Mouse (Mus musculus) urinary bladder, postnatal 10 days (tissue): ENCODE results near the gene Il1r2.

Experiments used
- DNase-seq: peaks from one replicate; pipeline ENCODE4 v3.0.0; 2022; ENCODE audit warnings: low spot score

Gene Il1r2

DNA sequence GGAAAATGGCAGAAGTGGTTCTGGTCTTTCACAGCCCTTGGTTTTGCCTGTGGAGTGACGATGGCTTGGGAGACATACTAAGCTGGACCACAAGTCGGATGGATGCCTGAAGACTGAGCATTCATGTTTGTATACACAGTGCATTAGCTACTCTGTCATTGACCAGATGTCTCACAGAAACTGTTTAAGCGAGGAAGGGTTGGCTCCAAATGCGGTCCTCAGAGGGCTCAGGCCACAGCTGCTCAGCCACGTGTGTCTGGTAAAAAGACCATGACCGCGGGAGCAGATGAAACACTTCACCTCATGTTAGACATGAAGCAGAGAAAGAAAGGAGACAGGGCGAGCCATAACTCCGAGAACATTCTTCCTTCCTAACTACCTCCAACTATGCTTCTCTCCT, 12.5 kb upstream of the Il1r2 start:
- no peak for DNase-seq

DNA sequence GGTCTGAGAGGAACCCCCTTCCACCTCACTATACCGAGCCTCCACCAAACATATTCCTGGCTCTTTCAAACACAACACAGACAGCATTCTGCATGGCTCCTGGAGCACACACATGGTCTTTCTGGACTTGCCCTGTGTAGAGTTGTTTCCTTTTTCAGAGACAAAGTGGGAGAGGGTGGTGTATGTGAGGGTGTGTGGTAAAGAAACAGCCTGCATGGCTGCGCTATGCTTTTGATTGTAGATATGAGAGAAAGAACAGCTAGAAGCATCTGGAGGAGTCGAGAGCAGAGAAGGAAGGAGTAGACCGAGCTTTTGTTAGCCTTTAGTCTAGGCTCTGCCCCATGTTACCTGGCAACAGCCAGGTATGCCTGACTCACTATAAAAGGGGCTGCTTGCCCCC, 10.5 kb upstream of the Il1r2 start:
- no peak for DNase-seq

DNA sequence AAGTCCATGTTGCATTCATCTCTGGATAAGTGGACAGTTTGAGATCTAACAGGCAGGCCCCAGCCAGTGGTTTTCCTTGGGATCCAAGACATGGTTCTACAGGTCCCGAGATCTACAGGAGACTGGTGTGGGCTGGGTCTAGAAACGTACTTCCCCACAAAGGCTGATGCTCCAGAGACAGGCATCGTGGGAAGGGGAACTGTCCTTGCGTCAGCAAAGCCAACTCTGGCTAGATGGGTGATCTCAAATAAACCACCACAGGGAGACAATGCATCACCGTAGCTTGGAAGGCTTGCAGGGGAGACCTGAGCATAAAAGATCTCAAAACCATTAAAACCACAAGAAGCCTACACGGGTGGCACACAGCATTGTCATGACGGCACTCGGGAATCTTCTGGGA, 9.4 kb upstream of the Il1r2 start:
- no peak for DNase-seq

DNA sequence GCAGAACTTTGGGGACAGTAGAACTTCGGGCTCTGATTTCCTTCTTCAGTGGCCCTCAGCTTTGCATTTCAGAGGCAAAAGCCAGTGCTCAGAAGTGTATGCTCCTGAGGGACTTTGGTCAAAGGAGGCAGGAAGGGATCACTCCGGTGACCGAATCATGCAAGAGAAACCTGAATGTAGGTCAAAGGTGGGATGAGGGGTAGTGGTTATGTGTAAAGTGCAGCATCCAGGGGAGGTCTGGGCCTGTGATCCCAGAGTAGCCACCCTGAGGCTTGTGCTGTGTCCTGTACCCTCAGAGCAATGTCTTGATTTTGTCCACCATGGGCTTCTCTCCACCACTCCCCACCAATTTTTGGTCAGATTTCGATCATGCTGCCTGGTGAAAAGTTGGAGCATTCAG, 1.3 kb upstream of the Il1r2 start:
- DNase-seq = no peak

DNA sequence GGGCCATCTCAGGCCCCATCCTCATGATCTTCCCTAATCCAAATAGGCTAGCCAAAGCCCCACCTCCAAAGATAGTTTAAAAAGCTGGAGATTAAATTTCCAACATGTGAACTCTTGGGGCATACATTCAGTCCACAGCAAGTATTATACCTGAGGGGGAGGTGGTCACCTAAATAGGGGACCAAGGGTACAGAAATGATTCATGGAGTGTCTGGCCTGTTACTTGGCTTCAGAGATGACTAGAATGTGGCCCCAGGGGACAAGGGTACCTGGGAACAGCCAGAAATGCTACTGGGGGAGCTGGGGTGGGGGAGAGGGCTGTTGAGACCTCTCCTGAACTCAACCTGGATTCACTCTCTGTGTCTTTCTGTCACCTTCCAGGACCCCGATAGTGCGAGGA, 3.4 kb downstream of the Il1r2 start:
- DNase-seq = no peak

DNA sequence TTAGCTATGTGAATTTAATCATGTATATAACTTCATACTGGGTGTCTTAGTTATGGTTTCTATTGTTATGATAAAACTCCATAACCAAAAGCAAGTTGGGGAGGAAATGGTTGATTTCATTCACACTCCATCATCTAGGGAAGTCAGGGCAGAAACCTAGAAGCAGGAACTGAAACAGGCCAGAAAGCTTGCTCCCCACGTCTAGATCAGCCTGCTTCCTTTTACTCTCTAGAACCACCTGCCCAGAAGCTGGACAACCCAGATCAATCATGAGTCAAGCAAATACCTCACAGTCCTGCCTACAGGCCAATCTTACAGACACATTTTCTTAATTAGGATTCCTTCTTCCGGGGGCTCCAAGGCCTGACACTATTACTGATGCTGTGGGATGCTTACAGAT, 7.2 kb downstream of the Il1r2 start:
- no peak for DNase-seq

DNA sequence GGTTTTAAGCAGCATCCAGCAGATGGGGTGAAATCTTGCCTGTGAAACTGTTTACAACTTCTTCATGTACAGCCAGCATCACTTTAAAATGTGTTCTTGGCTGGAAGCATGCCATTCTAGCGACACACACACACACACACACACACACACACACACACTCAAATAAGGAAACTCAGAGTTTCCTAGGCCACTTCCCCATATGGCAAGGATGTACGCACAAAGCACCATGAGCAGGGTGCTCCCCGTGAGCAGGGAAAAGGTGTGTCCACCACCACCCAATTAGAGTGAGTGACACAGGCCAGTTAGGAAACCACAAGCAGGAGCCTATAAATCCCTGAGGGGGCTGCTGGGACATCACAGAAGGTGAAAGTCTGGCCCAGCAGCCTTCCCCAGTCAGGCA, 10.5 kb downstream of the Il1r2 start:
- no peak for DNase-seq

DNA sequence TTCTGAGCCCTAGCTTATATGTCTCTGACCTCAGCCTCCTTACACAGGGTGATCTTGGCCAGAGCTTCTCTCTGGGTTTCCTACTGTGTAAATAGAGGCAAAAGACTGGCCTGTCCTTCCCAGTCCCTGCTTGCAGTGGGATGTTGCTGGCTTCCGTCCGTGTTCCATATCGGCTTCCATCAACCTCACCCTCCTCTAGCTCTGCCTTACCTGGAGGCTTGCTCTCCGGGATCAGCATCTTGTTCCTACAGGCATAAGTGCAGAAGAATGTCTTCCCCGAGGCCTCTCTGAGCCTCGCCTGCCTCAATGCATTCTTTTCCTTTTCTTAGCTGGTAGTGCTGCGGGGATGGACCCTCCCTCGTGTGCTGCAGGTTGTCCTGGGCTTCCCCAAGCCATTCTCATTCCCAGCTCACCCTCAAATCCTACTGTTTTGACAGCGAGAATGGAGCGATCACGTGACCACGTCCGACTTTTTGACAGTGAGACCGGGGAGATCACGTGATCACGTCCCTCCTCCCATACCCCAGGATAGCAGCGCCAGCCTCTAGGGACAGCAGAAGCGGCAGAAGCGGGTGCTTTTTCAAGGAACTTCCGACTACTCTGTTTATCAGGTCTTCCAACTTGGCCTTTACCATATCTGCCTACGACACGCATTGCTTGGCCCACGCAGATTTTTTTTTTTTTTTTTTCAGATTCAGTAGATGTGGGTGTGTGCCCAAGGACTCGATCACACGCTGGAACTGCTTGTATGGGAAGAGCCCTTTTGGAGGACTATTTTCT, 11.7 kb downstream of the Il1r2 start:
- DNase-seq = peak; percentile 15

DNA sequence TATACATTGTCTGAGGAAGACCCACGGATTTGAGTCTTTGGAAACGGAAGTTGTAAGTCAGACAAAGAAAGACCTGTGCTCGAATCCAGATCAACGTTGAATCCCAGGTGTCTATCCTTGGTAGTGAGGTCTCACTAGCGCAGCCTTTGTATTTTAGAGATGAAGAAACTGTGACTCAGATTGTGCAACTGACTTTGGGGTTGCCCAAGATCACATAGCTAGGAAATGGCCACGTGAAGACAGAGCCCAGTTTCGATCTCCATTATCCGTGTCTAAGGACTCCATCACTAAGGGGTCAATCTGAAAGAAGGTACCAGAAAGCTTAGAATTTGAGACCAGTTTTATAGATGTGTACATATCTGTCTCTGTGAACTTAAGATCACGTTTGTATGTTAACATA, 17.3 kb downstream of the Il1r2 start:
- DNase-seq = no peak

DNA sequence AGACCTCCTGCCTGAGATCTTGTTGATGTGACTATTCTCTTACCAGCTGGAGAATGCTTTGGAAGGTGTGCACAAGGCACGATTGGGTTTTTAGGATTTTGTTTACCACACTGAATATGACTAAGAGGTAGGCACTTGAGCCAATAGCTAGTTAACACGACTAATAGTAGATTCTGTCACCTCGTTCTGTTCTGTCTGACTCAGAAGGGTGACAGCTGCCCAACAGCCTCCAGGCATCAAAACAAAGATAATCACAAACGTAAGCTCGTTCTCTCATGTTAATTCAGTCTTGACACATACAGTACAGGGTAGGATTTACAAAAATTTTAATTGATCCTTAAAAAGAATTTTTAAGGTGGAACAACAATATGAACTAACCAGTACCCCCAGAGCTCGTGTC, 18.7 kb downstream of the Il1r2 start:
- DNase-seq = no peak

DNA sequence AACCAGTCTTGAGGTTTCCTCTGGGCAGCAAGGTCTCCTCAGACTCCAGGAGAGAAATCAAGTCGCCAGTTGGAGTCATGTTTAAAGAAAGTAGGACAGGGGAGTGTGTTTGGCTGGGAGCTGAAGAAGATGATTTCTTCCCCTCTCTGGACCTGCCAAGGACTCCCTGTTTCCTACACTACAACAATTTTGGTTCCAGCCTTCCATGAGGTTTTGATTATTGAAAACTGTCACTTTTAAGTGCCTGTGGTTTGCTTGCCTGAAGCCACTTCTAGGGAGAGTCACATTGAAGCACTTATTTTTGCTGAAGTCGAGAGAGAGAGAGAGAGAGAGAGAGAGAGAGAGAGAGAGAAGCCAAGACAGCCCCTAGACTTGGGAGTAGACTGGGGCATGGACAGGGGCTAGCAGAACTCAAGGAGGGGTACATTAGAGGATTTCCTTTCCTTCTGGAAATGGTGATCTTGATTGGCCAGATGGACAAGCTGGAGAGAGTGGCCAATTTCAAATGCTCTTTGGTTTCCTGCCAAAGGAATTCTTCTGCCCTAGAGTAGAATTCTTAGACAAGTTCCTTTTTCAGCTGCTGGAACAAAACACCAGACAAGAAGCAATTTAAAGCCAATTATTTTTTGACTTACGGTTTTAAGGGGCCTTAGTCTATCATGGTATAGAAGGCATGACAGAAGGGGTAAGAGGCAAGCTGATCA, 20.9 kb downstream of the Il1r2 start:
- DNase-seq = no peak

DNA sequence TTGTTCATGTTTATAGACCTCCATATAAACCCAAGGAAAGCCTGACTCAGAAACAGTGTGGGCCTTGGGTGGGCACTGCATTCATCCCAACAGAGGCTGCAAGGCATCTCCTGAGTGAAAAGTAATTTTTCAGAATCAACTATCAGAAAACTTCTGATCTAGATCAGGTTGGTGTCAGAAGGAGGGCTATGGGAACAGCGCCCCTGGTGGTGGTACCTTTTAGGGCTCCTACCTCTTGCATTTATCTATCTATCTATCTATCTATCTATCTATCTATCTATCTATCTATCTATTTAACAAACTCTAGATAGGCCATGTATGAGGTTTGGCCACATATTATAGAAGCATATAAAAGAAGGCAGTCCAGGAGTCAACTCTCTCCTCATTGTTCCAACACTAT, 21.7 kb downstream of the Il1r2 start:
- no peak for DNase-seq

DNA sequence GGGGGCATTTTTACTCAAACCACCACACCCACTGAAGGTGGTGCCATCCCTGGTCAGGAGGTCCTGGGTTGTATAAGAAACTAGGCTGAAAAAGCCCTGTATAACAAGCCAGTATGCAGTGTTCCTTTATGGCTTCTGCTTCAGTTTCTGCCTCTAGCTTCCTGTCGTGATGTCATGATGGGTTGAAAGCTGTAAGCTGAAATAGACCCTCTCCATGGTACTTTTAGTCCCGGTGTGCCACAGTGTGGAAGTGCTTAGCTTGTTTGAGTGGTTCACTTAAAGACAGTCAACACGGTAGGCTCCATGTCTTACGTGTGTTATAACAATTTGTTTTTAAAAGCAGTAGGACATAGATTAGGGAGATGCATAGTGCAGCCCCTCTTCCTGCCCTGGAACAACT, 32.4 kb downstream of the Il1r2 start:
- no peak for DNase-seq

DNA sequence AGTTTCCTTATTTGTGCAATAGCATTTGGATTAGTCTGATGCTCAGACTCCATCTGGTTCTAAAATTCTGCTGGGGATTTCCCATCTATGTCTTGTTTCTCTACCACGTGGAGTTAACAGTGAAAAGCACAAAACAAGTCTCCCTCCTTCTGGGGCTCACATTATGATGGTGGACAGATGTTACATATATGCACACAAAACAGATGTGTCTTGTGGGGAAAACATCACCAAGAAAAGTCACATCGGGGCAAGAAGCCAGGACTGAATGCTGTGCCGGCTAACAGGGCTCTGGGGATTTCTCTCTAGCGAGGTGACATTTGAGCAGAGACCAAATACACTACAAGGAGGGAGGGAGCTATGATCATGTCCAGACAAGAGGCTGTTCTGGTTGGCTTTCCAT, 32.8 kb downstream of the Il1r2 start:
- no peak for DNase-seq

DNA sequence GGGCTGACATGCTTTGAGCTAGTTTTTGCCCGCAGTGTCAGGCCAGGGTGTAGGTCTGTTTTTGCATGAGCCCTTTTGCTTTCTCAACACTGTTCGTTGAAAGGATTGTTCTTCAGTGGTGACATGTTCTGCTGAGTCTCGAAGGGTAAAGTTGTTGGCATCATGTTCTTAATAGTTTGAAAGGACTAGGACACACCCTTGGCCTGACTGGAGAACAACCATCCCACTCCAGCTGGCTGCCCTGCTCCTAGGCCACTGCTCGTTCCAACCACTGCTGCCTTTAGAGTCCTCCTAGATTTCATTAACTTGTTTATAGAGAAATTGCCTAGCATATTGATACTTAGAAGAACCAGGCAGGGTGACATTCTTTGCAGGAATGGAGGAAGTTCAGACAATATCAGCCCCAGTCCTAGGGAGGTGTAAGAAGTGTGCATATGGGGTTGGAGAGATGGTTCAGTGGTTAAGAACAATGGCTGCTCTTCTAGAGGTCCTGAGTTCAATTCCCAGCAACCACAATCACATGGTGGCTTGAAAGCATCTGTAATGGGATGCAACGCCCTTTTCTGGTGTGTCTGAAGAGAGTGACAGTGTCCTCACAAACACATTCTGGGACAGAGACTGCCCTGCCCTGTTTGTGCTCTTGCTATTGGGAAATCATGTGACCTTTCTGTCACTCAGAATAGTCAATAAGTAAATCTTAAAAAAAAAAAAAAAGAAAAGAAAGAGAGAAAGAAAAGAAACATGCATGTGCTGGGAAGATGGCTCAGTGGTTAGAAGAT, 34.3 kb downstream of the Il1r2 start:
- DNase-seq = no peak

DNA sequence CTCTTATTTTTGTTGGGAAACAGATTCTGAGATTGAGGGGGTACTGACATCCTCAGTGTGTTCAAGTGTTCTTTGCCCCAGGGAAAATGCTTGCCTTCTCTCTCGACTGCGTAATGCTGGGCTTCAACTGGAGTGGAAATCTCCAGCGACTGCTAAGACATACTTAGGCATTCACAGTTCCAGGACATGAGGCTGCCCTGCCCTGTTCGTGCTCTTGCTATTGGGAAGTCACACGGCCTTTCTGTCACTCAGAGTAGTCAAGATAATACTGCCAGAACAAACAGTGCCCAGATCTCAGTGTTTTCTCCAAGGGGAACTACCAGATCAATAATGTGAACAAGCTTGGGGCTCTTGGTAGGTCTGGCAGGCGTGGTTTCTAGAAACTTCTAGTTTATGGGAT, 35.9 kb downstream of the Il1r2 start:
- no peak for DNase-seq

DNA sequence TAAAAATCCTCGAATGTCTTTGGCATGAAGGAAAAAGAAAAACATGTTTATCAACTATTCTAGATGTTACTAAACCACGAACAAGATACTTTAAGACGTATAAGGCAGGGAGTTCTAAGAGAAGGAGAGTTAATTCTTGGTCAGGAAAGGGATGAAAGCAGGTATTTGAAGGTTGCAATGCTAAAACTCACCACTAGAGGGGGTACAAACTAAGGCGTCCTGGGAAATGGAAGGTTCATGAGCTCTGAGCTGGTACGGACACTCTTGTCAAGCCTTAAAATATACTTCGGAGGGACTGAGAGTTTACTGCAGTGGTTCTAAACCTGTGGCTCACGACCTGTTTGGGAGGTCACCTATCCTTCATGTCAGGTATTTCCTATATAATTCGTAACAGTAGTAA, 41.4 kb downstream of the Il1r2 start:
- no peak for DNase-seq

DNA sequence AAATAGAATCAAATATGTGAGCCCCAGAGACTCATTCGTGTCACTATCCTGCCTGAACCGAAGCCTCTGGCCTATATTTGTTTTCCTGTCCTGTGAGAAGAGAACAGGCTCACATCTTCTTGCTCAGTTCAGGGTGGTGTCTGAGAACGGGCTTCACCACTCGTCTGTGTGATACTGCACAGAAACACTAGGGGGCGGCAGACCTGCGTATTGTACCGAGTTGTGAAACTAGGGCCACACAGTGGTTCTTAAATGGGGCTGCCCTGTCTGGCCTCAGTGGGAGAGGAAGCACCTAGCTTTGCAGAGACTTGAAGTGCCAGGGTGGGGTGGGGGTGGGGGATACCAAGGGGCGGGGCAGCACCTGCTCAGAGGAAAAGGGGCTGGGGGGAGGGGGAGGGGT, 42.5 kb downstream of the Il1r2 start:
- DNase-seq = peak; percentile 55

DNA sequence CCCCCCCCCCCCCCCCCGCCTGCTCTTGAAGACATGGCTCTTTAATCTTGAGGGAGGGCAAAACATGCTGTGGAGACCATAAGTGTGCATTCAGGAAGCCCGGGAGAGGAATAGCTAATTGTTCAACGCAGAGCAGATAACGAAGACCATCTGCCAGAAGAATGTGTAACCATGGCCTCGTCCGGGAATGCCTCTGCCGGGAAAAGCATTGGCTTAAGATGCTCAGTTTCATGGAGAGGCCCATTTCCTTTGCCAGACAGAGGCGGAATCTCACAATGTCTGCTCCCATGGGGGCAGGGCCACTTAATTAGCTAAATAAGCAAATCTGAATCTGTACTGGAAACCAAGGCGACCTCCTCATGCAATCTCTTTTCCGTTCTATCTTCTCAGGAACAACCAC, 43.7 kb downstream of the Il1r2 start:
- no peak for DNase-seq

DNA sequence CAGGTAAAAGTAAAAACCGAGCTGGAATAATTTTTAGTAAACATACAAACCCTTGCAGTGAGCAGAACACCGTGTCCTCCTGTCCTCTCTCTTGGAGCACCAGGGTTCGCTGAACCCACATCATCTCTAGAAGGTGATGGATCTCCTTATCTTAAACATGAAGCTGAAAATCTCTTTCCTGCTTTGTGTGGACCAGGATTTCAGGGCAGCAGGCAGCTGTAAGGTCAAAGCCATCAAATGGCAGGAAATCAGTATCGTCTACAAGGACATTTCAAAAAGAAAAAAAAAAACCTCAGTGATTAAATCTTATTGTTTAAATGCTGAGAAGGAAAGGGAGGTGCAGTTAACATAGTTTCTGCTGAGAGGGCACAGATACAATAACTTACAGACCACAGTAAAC, 50.4 kb downstream of the Il1r2 start:
- no peak for DNase-seq

DNA sequence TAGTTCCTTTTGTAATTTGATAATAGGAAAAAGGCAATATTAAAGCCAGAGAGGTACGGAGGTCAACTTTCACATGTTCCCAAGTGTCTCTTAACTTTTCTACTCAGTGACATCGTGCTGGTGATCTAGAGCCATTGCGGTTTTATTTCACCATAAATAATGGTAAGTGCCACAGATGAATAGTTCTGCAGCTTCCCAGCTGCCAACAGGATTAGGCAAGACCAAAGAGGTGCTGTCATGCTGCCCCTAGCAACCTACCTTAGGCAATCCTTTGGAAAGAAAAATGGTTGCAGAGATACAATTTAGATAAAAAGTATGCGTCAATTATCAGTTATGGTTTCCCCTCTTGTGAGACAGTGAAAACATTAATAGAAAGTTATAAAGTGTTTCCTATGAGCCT, 54.6 kb downstream of the Il1r2 start:
- no peak for DNase-seq

DNA sequence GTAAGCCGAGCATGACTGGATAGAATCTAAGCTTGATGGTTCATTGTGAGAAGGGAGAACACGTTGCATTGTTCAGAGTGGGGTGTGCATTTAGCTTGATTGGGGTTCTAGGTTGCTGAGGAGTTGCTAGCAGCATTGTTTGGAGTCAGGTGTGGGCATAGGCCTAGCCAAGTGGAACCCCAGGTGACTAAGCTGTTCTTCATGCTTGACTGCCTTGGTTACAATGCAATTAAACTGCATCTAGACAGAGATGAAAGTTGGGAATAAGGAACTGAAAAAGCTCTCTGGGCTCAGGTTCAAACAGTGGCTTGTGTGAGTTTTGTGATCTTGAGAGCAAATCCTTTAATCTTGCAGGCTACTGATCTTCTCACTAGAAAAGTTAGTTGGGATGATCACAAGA, 55.4 kb downstream of the Il1r2 start:
- no peak for DNase-seq

DNA sequence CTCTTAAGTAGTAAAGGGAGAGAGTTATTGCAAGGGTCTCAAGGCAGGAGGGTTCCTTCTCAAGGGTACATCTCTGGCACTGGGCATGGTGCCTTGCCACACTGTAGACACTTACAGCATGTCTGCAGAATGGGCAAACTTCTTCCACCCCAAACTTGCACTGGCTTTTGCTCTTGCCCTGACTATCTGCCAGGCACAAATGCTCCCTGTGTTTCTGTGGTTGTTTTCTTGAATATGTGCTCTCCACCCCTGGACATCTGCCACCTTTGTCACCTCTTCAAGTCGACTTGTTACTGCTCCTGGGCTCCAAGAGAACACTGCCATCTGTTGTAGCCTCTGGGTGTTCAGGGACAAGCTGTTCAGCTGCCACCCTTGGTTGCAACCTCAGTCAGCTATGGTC, 57.8 kb downstream of the Il1r2 start:
- DNase-seq = no peak
